Mouse (Mus musculus): ENCODE data around the gene Dspp. TPM values are rescaled to one million over a fixed set of nuclear protein-coding genes. Genes with fewer than 3 reads are reported as not detected.

Dspp gene
- under 1 TPM; 0.07 TPM for total RNA-seq (2021)

- no peak for DNase-seq (ENCODE audit: extremely low spot score in 1 of 2, low spot score in 1 of 2)
These were observed at the start of gene Dspp for GRCm38 (mm10) chr5:104170412-104170811. Dspp (plus strand) TSS chr5:104170712.

DNA sequence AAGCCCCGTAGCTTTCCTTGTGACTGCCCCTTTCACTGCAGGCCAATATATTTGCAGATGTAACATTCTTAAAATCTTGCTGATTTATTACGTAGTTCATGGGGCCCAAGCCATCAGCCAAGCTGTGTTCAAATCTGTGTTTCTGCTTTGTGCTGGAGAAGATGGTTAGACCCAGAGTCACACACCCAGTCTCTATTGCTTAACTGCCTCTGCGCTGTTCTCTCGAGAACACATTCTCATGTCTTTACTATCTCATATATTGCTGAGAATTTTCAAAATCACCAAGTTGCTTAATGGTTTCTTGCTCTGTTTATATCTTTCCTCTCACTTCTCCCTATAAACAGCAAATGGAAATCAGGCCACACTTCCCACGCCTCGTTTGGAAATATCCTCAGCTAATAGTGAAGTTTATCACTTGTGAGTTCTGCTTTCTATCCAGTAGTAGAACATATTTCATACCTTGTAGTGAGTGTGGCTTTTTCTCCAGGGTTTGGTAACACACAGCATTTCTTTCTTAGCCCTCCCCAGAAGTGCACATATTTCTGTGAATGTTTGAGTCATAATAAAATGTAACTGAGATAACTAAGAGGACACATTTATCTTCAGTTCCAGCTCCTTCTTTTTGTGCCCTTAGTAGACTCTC lies 46.4 kb upstream of the Dspp start:
- DNase-seq (ENCODE audit: extremely low spot score in 1 of 2, low spot score in 1 of 2): no peak

GRCm38 (mm10) chr5:104126561-104127320 lies 43.8 kb upstream of the Dspp start:
- DNase-seq (ENCODE audit: extremely low spot score in 1 of 2, low spot score in 1 of 2): no peak

DNA sequence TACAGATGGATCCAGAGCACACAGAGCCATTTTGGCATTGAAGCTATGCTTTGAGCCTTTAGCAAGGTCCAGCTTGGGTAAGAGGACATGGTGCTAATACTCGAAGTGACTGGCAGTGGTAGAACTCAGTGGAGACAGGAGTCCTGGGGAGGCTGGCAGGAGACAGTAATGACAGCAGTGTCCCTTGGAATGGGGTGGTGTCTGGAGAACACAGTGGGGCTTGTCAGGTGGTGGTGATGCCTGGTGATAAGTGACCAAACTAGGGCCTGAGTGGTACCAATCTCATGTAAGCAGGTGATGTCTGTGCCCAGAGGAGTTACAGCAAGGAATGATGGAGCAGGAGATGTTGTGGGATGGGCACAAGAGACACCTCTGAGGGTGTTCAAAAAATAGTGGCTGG lies 43.2 kb upstream of the Dspp start:
- no peak for DNase-seq (ENCODE audit: extremely low spot score in 1 of 2, low spot score in 1 of 2)

DNA sequence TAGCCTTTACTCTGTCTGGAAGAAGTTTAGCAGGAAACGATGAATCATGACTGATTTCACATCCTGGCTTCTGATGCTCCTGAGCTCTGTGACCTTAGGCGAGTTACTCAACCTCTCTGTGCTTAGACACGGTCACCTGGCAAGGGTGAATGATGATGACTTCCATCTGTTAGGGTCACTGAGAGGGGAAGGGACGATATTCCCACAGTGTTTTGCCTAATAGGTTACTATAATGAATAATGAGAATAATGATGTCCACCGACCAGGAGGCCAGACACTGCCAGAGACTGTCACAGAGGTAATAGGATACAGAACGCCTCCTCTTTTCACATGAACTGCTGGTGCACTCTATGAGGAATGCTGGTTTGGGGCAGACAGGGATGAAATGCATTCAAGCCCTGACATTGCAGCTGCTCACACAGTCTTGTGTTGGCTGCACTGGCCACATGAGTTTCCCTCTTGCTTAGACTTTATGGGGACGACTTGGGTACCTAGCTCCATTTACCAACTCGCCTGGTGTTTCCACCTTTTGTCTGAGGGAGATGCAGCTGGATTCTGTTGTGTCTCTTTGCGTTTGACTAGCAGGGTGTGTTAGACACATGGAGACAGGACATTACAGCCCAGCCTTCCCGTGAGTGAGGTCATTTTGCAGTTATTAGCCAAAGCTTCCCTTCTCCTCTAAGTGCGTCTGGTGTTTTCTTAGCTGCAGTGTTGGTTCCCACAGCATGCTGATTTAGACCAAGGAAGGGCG lies 42.1 kb upstream of the Dspp start:
- DNase-seq (ENCODE audit: extremely low spot score in 1 of 2, low spot score in 1 of 2): no peak

DNA sequence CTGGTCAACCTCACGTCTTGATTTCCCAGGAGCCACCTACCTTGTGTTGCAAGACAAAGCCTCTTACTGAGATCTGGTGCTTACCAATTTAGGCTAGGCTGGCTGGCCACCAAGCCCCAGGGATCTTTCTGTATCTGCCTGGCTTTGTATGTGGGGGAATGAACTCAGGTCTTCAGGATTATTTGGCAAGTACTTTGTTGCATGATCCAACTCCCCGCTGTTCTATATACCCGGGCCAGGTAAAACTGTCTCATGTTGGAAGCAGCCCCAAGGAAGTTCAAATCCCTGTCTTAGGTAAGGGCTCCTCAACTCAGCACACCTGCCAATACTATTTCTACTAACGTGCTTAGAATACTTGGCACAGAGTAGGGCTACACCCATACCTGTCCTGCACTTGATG lies 39.6 kb upstream of the Dspp start:
- DNase-seq (ENCODE audit: extremely low spot score in 1 of 2, low spot score in 1 of 2): no peak

DNA sequence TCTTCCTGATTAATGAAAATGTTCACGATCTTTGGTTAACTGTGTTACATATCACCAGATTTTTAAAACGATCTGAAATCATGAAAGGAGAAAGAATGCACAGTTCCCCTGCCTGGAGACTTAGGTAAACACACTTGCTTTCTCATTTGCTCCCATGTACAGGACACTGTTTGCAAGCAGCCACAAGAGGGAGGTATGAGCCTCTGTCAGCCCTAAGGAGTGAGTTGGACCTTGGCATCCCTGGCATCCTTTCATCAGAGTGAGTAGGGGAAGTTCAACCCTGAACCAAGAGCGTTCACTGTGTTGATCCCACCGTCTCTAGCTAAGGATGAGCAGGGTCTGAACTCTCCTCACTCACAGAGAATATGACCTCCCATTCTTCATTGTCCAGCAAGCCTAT lies 39.0 kb upstream of the Dspp start:
- no peak for DNase-seq (ENCODE audit: extremely low spot score in 1 of 2, low spot score in 1 of 2)

DNA sequence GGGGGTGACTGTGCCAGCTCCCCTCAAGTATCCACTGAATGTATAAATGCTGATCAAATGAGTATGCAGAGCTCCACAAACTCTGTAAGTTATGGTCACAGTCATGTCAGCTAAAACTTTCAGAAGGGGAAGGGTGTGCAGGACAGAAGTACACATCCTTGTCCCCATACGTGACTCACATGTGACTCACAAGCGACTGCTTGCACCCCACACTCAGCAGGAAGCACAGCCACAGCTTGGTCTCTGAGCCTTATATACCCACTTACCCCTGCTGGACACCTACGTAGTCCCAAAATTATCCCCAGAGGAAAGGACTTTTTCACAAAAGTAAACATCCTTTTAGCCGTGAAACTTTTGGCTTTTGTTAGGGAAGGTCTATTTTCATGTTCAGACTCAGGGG lies 36.8 kb upstream of the Dspp start:
- DNase-seq (ENCODE audit: extremely low spot score in 1 of 2, low spot score in 1 of 2): no peak

GRCm38 (mm10) chr5:104137920-104138541 lies 32.5 kb upstream of the Dspp start:
- no peak for DNase-seq (ENCODE audit: extremely low spot score in 1 of 2, low spot score in 1 of 2)

- no peak for DNase-seq (ENCODE audit: extremely low spot score in 1 of 2, low spot score in 1 of 2)
These were observed 29.4 kb upstream of the Dspp start for GRCm38 (mm10) chr5:104141067-104141466.

- no peak for DNase-seq (ENCODE audit: extremely low spot score in 1 of 2, low spot score in 1 of 2)
These were observed 26.5 kb upstream of the Dspp start for GRCm38 (mm10) chr5:104144057-104144456.

- DNase-seq (ENCODE audit: extremely low spot score in 1 of 2, low spot score in 1 of 2): no peak
These were observed 21.2 kb upstream of the Dspp start for GRCm38 (mm10) chr5:104149349-104149748.

GRCm38 (mm10) chr5:104150196-104150595 lies 20.3 kb upstream of the Dspp start:
- DNase-seq (ENCODE audit: extremely low spot score in 1 of 2, low spot score in 1 of 2): no peak

GRCm38 (mm10) chr5:104157701-104158100 lies 12.8 kb upstream of the Dspp start:
- DNase-seq (ENCODE audit: extremely low spot score in 1 of 2, low spot score in 1 of 2): no peak

DNA sequence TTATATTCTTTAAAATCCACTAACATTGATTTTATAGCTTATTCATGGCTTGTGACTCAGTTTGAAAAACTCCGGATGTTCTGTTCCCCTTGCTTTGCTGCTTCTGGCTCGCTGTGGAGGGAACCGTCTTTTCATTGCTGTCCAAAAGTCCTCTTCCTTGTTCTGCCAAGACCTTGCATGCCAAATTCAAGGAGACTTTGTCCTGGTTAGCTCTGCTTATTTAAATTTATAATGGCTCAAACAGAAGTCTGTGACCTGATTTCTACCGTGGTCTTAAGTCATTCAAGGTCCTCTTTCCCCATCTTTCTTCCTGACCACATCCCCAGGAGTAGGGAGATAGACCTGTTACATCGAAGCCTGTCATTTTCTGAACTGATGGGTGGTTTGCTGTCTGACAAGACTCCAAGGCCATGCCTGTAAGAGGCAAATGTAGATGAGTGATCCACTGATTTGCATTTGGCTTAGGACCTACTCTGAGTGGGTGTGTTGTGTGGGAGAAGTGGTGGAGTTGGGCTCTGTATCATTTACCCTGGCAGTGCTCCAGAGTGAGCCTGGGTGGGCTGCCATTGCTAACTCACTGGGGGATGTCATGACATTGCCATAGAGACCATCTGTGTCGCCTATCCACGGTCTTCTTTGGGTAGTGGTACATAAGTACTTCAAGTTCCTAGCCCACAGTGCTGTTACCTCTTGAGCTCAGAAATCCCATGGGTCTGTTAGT lies 12.0 kb upstream of the Dspp start:
- DNase-seq (ENCODE audit: extremely low spot score in 1 of 2, low spot score in 1 of 2): peak; percentile 44 to 56

DNA sequence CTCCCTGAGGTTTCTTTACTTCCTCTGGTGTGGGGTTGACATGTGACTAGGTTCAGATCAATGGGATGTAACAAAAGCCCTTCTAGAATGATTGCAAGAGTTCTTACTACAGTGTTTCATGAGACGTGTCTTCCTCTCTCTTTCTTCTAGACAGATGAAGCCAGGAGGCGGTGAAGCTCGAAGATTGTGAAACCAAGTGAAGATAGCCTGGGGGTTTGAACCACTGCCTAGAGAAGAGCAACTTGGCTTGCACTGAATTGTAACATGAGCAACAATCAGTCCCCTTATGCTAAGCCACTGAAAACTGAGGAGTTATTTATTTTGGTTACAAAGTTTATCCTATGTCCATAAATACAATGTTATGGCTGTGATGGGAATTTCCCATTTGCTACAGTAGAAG lies 9.9 kb upstream of the Dspp start:
- no peak for DNase-seq (ENCODE audit: extremely low spot score in 1 of 2, low spot score in 1 of 2)

GRCm38 (mm10) chr5:104161390-104161789 lies 9.1 kb upstream of the Dspp start:
- DNase-seq (ENCODE audit: extremely low spot score in 1 of 2, low spot score in 1 of 2): no peak

DNA sequence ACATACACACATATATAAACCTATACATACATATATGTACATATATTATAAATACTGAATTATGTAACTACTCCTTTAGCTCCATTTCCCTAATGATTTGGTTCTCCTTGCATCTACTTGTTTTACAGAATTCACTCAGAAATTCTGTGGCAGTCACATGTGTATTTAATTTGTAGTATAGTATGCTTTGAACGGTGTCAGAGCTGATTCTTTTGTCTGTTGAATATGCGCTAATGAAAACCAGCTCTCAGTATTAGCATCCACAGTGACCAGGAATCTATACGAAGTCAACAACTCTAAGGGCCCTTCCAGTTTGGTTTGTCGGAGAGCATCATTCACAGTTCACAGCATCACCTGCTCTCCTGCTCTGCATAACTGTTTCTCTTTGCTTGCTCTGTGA lies 7.0 kb upstream of the Dspp start:
- DNase-seq (ENCODE audit: extremely low spot score in 1 of 2, low spot score in 1 of 2): no peak

DNA sequence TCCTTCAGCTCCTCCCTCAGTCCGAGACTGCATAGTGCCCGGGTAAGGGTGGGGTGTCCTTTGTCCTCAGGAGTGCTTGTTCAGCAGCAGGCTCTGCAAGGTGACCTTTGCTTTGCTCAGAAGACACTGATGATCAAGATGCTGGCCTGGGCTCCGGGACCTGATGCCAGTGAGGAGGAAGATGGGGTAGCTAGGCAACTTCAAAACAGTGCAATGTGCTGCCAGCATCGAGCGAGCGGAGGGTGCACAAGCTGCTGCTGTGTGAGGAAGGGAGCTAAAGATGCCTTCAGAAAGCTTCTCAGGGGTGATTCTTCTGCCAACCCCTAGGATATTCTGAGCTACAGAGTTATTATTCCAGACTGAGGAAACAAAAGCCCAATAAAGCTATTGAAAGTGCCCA lies 2.6 kb downstream of the Dspp start:
- peak in 1 of 2 experiments; percentile 11 for DNase-seq (ENCODE audit: extremely low spot score in 1 of 2, low spot score in 1 of 2)

- no peak for DNase-seq (ENCODE audit: extremely low spot score in 1 of 2, low spot score in 1 of 2)
These were observed 13.2 kb downstream of the Dspp start for GRCm38 (mm10) chr5:104183743-104184142.

Data from layer of hippocampus, postnatal 25 days (tissue).